Mouse (Mus musculus): ENCODE measurements around the gene Zbtb49. TPM values are rescaled to one million over a fixed set of nuclear protein-coding genes. Genes with fewer than 3 reads are reported as not detected.
A peak's percentile ranks its signal among the peaks of the same experiment; 100 is the strongest.

Gene Zbtb49
- polyA plus RNA-seq, 1 experiment from 2014 or later: 16.9 TPM

DNA sequence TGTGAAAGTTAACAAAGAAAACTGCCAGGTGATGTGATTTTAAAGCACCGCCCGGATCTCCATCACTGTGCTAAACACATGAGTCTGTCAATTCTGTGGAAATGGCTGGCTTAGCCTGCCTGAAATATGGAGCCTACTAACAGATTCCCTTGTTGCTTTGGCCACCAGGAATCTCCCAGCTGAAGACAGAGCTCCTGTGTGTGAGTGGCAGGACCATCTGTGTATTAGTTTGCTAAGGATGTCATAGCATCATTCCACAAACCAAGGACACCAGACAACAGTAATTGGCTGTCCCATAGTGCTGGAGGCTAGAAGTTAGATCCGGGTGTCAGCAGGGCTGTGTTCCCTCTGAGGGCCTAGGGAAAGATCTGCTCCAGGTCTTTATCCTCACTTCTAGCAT lies 29.4 kb downstream of the Zbtb49 start:
- no peak overlapping the region for H3K9ac ChIP-seq
- H3K27me3 ChIP-seq: 0 out of 2 replicates have a peak, but pooled peaks cover 1% of the 10 kb centered on the region
- H3K4me1 ChIP-seq: no peaks in the 10 kb centered on the region
- H3K36me3 ChIP-seq: no peaks in the 10 kb centered on the region
- H3K27ac ChIP-seq: no peak overlapping the region
- 91% methylated on average over 3 of the region's 3 CpGs for WGBS
- H3K4me2 ChIP-seq: no peak overlapping the region
- no peak overlapping the region for H3K4me3 ChIP-seq
- ATAC-seq (ENCODE audit: insufficient number of reproducible peaks, insufficient read depth, low FRiP score, low TSS enrichment, low read depth): no peak
- no peaks in the 10 kb centered on the region for H3K9me3 ChIP-seq

DNA sequence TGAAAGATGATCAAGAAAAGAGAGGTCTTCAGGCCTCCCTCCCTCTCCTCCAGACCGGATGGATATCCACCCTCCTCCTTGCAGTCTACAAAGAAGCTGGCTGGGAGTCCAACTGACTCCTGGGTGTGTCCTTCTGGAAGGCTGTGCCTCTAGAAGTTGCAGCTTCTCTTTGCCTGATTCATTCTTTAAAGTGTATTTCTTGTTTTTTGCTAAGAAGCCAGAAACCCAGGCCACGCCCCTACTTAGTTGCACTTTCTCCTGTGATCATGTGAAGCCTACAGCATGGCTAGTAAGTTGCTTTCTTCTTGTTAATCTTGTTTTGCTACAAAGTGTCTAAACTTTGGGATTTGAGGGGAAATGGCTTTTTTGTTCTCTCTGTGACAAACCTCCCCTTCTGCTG lies 33.3 kb downstream of the Zbtb49 start:
- no peak overlapping the region for H3K9ac ChIP-seq
- H3K27ac ChIP-seq: no peak overlapping the region
- no peak for ATAC-seq (ENCODE audit: insufficient number of reproducible peaks, insufficient read depth, low FRiP score, low TSS enrichment, low read depth)
- no peak overlapping the region for H3K4me3 ChIP-seq
- WGBS: 82% methylated on average over 2 of the region's 2 CpGs
- H3K4me1 ChIP-seq: no peaks in the 10 kb centered on the region
- H3K36me3 ChIP-seq: no peaks in the 10 kb centered on the region
- no peak overlapping the region for H3K4me2 ChIP-seq
- peaks cover 6% of the 10 kb centered on the region; the same call in 1 of the 2 replicates for H3K27me3 ChIP-seq
- no peaks in the 10 kb centered on the region for H3K9me3 ChIP-seq

DNA sequence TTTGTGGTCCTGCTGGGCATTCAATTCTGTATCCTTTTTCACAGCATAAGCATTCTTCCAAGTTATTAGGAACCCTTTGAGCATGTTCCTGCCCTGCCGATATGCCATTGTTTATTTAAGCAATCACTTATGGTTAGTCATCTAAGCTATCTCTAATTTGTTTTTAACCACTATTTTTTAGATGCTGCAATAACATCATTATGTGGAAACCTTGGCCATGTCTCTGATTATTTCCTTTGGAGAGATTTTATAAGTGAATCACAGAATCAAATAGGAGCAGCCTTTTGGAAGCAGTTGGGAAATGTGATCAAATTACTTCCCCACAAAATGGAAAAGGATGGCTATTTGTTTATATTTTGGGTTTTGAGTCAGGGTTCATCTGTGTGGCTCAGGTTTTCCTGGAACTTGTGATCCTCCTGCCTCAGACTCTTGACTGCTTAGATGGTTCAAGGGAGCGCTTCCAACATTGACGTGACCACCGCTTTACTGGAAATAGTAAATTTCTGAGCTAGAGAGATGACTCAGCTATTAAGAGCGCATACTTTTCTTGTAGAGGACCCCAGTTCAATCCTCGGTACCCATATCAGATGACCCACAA lies 35.5 kb downstream of the Zbtb49 start:
- ATAC-seq (ENCODE audit: insufficient number of reproducible peaks, insufficient read depth, low FRiP score, low TSS enrichment, low read depth): no peak
- WGBS: 68% methylated on average over 6 of the region's 6 CpGs
- Histone ChIP-seq H3K36me3 (no peaks in the 10 kb centered on the region), H3K9me3 (no peaks in the 10 kb centered on the region), H3K4me1 (no peaks in the 10 kb centered on the region), H3K4me3 (no peak overlapping the region), H3K4me2 (no peak overlapping the region), H3K27me3 (peaks cover 6% of the 10 kb centered on the region; the same call in 1 of the 2 replicates), H3K27ac (no peak overlapping the region), H3K9ac (no peak overlapping the region)

- no peak overlapping the region for H3K4me3 ChIP-seq
- H3K9me3 ChIP-seq: no peaks in the 10 kb centered on the region
- no peak for ATAC-seq (ENCODE audit: insufficient number of reproducible peaks, insufficient read depth, low FRiP score, low TSS enrichment, low read depth)
- no peak overlapping the region for H3K27ac ChIP-seq
- 80% methylated on average over 16 of the region's 16 CpGs for WGBS
- H3K36me3 ChIP-seq: no peaks in the 10 kb centered on the region
- H3K9ac ChIP-seq: no peak overlapping the region
- H3K4me2 ChIP-seq: no peak overlapping the region
- no peaks in the 10 kb centered on the region for H3K27me3 ChIP-seq
- H3K4me1 ChIP-seq: no peaks in the 10 kb centered on the region
Observed at GRCm38 (mm10) chr5:38174256-38174912, 45.9 kb downstream of the Zbtb49 start.

DNA sequence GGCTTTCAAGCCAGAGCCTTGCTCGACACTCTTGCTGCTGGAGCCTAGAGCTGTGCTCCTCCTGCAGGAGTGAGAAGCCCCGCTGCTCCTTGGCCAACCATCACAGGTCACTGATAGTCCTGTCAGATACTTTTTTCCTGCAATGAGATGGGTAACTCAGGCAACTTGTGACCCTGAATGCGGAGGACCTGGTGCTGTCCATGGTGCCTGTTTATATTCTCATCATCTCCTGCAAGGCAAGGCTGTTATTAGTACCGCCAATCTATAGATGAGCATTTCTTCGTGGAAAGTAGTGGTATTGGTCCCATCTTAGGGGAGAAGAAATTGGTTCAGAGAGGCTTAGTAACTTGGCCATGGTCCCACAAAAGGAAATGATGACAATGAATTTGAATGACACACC lies 46.5 kb downstream of the Zbtb49 start:
- H3K9ac ChIP-seq: no peak overlapping the region
- H3K4me2 ChIP-seq: no peak overlapping the region
- WGBS: 47% methylated on average over 5 of the region's 5 CpGs
- H3K4me3 ChIP-seq: no peak overlapping the region
- H3K36me3 ChIP-seq: no peaks in the 10 kb centered on the region
- no peaks in the 10 kb centered on the region for H3K4me1 ChIP-seq
- no peak overlapping the region for H3K27ac ChIP-seq
- no peaks in the 10 kb centered on the region for H3K9me3 ChIP-seq
- H3K27me3 ChIP-seq: no peaks in the 10 kb centered on the region
- ATAC-seq (ENCODE audit: insufficient number of reproducible peaks, insufficient read depth, low FRiP score, low TSS enrichment, low read depth): no peak

- ATAC-seq (ENCODE audit: insufficient number of reproducible peaks, insufficient read depth, low FRiP score, low TSS enrichment, low read depth): no peak
- Histone ChIP-seq H3K36me3 (no peaks in the 10 kb centered on the region), H3K27me3 (no peaks in the 10 kb centered on the region), H3K4me1 (no peaks in the 10 kb centered on the region; the same call in 1 of the 2 replicates), H3K9me3 (no peaks in the 10 kb centered on the region), H3K4me3 (no peak overlapping the region), H3K27ac (no peak overlapping the region), H3K4me2 (no peak overlapping the region), H3K9ac (no peak overlapping the region)
- 78% methylated on average over 11 of the region's 11 CpGs for WGBS
Observed at GRCm38 (mm10) chr5:38168497-38168896, 51.8 kb downstream of the Zbtb49 start.

DNA sequence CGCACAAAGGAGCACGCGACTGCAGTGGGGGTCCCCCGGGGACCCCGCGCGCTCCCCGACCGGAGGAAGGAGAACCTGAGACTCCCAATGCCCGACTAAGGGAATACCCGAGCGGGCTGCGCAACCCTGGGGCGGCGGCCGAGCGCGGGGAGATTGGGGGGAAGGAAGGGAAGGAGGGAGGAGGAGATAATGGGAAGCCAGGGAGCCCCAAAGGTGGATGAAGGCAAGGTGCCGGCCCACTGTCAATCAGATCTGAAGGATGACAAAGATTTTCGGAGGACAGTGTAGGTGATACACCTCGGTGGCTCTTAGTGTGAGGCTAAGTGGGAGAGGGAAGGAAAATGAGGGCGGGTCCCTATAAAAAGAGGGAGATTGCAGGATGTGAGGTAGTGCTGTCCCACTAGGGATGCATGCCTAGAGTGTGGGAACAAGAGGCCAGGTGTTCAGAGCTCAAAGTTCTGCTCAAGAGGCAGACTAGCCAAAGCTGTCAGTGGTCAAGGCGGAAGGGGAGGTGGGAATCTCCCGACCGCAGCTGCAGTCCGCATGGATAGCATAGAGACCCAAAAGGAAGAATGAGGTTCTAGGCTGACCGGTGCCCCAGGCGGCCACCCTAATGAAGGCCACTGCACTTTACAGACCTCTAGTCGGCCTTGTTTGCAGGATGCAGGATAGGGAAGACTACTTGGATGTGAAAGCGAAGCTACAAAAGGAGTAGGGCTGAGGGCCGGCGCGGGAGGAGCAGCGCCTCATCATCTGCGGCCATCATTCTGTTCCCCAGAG lies 60.4 kb downstream of the Zbtb49 start, which contains the start of gene Nsg1:
Gene Nsg1 (minus strand): TSS at position 274 of the 780 bp plus-strand sequence.
- H3K9me3 ChIP-seq: no peaks in the 10 kb centered on the region
- 10% methylated on average over 35 of the region's 35 CpGs for WGBS
- no peak; the same call in 1 of the 2 replicates for ATAC-seq (ENCODE audit: insufficient number of reproducible peaks, insufficient read depth, low FRiP score, low TSS enrichment, low read depth)
- H3K27ac ChIP-seq: peak within 1 kb of the TSS; percentile 81
- H3K27me3 ChIP-seq: peaks cover 21% of the 10 kb centered on the region
- H3K4me3 ChIP-seq: peak within 1 kb of the TSS; percentile 86
- peak within 1 kb of the TSS; percentile 76 for H3K4me2 ChIP-seq
- H3K4me1 ChIP-seq: peaks cover 21% of the 10 kb centered on the region
- peaks cover 26% of the 10 kb centered on the region for H3K36me3 ChIP-seq
- peak within 1 kb of the TSS; percentile 93 for H3K9ac ChIP-seq

DNA sequence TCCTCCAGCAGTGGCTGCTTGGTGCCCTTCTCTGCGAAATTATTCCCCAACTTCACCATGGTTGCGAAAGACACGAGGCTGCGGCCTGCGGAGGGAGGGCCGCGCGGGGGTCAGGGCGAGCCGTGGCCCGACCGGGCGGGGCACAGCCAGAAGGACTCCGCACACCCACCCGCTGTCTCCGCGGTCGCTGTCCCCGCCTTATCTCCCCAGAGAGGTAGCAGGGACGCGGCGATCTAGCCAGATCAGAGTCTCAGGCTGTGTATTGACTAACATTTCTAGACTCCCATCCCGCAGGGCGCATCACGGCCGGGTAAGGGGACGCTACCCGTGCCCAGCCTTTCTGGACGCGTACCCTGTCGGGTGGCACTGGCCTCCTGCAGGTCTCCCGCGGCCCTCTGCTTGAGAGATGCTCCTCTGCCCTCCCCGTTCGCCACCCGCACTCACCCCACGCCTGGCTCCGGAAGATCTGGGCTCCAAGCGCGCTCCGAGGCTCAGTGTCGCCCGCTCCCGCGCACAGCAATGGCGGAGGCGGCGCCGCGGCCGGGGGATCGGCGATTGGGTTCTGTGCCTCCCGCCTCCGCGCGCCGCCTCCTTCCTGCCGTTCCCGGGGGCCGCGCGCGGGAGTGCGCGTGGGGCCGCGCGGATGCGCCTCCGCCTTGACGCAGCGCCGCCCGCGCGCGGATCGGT lies 61.2 kb downstream of the Zbtb49 start:
- peak overlapping the region; percentile 86 for H3K4me3 ChIP-seq
- ATAC-seq (ENCODE audit: insufficient number of reproducible peaks, insufficient read depth, low FRiP score, low TSS enrichment, low read depth): peak; percentile 50
- peaks cover 21% of the 10 kb centered on the region for H3K4me1 ChIP-seq
- H3K9ac ChIP-seq: peak overlapping the region; percentile 93
- H3K4me2 ChIP-seq: peak overlapping the region; percentile 76
- no peaks in the 10 kb centered on the region for H3K9me3 ChIP-seq
- H3K27me3 ChIP-seq: peaks cover 21% of the 10 kb centered on the region
- H3K36me3 ChIP-seq: peaks cover 34% of the 10 kb centered on the region
- peak overlapping the region; percentile 81 for H3K27ac ChIP-seq
- under 1% methylated on average over 68 of the region's 79 CpGs for whole genome bisulfite sequencing

DNA sequence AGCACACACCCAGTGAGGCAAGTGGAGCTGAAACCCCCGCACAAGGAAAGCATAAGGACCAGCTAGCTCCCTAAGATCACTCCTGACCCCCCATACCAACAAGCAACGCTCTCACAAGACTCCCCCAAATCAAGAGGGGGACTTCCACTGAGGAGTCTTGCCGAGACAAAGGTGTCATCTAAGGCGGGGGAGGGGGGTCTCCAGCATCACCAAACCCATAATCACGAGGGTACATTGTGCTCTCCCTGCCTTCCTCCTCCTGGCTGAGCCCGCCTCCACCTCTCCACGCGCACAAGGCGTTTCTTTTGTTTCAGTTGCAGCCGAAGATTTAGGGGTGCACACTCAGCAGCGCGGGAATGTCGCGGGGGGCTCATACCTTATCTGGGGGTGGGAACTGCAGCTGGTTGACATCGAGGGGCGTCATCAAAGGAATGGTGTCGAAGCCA lies 61.7 kb downstream of the Zbtb49 start:
- peaks cover 21% of the 10 kb centered on the region for H3K4me1 ChIP-seq
- peak overlapping the region; percentile 93 for H3K9ac ChIP-seq
- 2% methylated on average over 17 of the region's 17 CpGs for WGBS
- ATAC-seq (ENCODE audit: insufficient number of reproducible peaks, insufficient read depth, low FRiP score, low TSS enrichment, low read depth): no peak
- H3K36me3 ChIP-seq: peaks cover 39% of the 10 kb centered on the region
- peak overlapping the region; percentile 86 for H3K4me3 ChIP-seq
- peaks cover 21% of the 10 kb centered on the region for H3K27me3 ChIP-seq
- H3K9me3 ChIP-seq: no peaks in the 10 kb centered on the region
- H3K27ac ChIP-seq: peak overlapping the region; percentile 81
- H3K4me2 ChIP-seq: peak overlapping the region; percentile 76

DNA sequence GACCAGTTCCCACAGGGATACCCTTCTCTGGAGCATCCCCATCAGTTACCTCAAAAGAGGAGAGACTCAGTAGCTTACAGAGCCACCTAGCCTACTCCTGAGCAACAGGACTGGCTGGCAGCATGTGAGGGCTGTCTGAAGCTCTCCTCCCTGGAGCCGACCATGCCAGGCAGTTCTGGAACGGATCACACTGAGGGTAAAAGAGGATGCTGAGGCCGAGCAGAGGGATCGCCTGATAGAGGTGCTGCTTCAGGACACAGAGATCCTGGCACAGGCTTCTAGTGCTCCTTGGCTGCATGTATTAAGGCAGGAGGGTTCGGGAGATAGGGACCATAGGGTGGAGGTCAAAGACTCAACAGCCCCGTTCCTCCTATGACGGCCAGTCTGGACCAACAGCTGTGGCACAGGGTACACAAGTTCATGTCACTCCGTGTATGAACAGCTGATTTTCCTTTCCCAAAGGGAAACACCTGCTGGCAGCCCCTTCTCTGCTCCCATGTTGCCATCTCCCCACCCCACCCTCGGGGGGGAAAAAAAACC lies 62.7 kb downstream of the Zbtb49 start:
- 67% methylated on average over 9 of the region's 9 CpGs for WGBS
- H3K4me1 ChIP-seq: peaks cover 21% of the 10 kb centered on the region
- H3K36me3 ChIP-seq: peaks cover 49% of the 10 kb centered on the region
- peak overlapping the region; percentile 76 for H3K4me2 ChIP-seq
- peaks cover 21% of the 10 kb centered on the region for H3K27me3 ChIP-seq
- ATAC-seq (ENCODE audit: insufficient number of reproducible peaks, insufficient read depth, low FRiP score, low TSS enrichment, low read depth): no peak
- H3K9ac ChIP-seq: peak overlapping the region; percentile 93
- peak overlapping the region; percentile 86 for H3K4me3 ChIP-seq
- H3K9me3 ChIP-seq: no peaks in the 10 kb centered on the region
- no peak overlapping the region for H3K27ac ChIP-seq

DNA sequence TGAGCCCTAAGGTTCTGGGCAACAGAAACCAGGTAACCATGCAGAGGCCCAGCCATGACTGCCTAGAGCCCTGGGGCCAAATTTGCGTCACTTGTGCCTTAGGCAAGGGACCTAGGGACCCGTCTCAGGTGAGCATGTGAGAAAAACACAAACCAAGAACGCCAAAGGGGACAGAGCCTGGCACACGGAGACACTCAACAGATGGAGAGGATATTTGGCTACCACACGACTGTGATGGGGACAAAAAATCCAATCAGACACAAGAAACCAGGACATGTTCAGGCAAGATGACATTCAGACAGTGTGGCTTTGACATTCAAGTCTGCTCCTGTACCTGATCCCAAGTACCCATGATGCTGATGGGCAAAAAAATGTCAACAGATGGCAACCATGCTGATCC lies 66.6 kb downstream of the Zbtb49 start:
- Histone ChIP-seq H3K4me3 (no peak overlapping the region), H3K27me3 (no peaks in the 10 kb centered on the region), H3K27ac (no peak overlapping the region), H3K36me3 (peaks cover 88% of the 10 kb centered on the region), H3K4me2 (no peak overlapping the region), H3K9ac (no peak overlapping the region; the same call in 1 of the 2 replicates), H3K4me1 (peaks cover 14% of the 10 kb centered on the region), H3K9me3 (no peaks in the 10 kb centered on the region)
- 87% methylated on average over 5 of the region's 5 CpGs for WGBS
- no peak for ATAC-seq (ENCODE audit: insufficient number of reproducible peaks, insufficient read depth, low FRiP score, low TSS enrichment, low read depth)

Data from embryonic facial prominence, embryonic 13.5 days (tissue).